Mouse (Mus musculus) heart, embryonic 11.5 days (tissue): ENCODE data around the gene Cpb1. TPM values are rescaled to one million over a fixed set of nuclear protein-coding genes. Genes with fewer than 3 reads are reported as not detected.

ENCODE experiments used
- ATAC-seq: fragments of 200-750 bp; cut with Nextera tagmentation; replicated peaks from 2 replicates; pipeline ENCODE4 v1.8.0; 2017; ENCODE audit warnings: moderate library complexity; ENCODE audit not compliant: insufficient number of reproducible peaks, low FRiP score, low TSS enrichment
- H3K27ac ChIP-seq: fragments of 300-500 bp; sonication (generic); 2 replicates; pipeline ENCODE4 v1.5.1; 2014; ENCODE audit warnings: mild to moderate bottlenecking, low read depth, low read length
- H3K27me3 ChIP-seq: fragments of 300-500 bp; sonication (generic); 2 replicates; pipeline ENCODE4 v1.6.1; 2014; ENCODE audit warnings: mild to moderate bottlenecking, low read length, mixed read lengths; ENCODE audit not compliant: control insufficient read depth, insufficient read depth
- H3K36me3 ChIP-seq: fragments of 300-500 bp; sonication (generic); 2 replicates; pipeline ENCODE4 v1.6.1; 2014; ENCODE audit warnings: mild to moderate bottlenecking, low read length, moderate library complexity, mixed read lengths; ENCODE audit not compliant: control insufficient read depth, insufficient read depth
- H3K4me1 ChIP-seq: fragments of 300-500 bp; sonication (generic); 2 replicates; pipeline ENCODE4 v1.6.1; 2014; ENCODE audit warnings: low read length; ENCODE audit not compliant: control insufficient read depth, insufficient read depth
- H3K4me2 ChIP-seq: fragments of 300-500 bp; sonication (generic); 2 replicates; pipeline ENCODE4 v1.6.1; 2014; ENCODE audit warnings: mild to moderate bottlenecking, moderate library complexity
- H3K4me3 ChIP-seq: fragments of 300-500 bp; sonication (generic); 2 replicates; pipeline ENCODE4 v1.5.1; 2014; ENCODE audit warnings: low read depth, low read length
- H3K9ac ChIP-seq: fragments of 300-500 bp; sonication (generic); 2 replicates; pipeline ENCODE4 v1.6.1; 2014; ENCODE audit warnings: mild to moderate bottlenecking, low read depth, low read length, moderate library complexity
- H3K9me3 ChIP-seq: fragments of 300-500 bp; sonication (generic); replicated peaks from 2 replicates; pipeline ENCODE4 v1.6.1; 2016; ENCODE audit warnings: low read length; ENCODE audit not compliant: control insufficient read depth
- WGBS: fragments of 180-500 bp; shearing (Covaris S2); extraction: QIAGEN DNeasy Blood & Tissue Kit; methylation state at CpG from one replicate; pipeline ENCODE4 v1.1.7; 2014; ENCODE audit not compliant: insufficient replicate concordance; 5-methylcytosine and 5-hydroxymethylcytosine counted together
- microRNA-seq: library from miRNA; unstranded; fragments of <30 nt; microRNA quantifications from one replicate; pipeline ENCODE4, GENCODE M21; 2016; ENCODE audit warnings: borderline number of aligned reads
- polyA plus RNA-seq: library from polyadenylated mRNA; unstranded; fragments of >200 nt; fragmentation: Nextera tagmentation; extraction: Ambion mirVana; gene quantifications from 2 replicates; pipeline ENCODE4 v1.2.1, GENCODE M21; 2014

Cpb1 gene
- polyA plus RNA-seq, 1 experiment from 2014 or later: not detected

- WGBS: 77% methylated on average over 9 of the region's 9 CpGs
- no peaks in the 10 kb centered on the region for H3K36me3 ChIP-seq
- no peak for ATAC-seq
- no peaks in the 10 kb centered on the region for H3K9me3 ChIP-seq
- no peaks in the 10 kb centered on the region for H3K27me3 ChIP-seq
- H3K4me2 ChIP-seq: no peak overlapping the region
- no peak overlapping the region for H3K4me3 ChIP-seq
- no peak overlapping the region for H3K9ac ChIP-seq
- H3K27ac ChIP-seq: no peak overlapping the region
- no peaks in the 10 kb centered on the region for H3K4me1 ChIP-seq
These were observed 52.4 kb downstream of the Cpb1 start for GRCm38 (mm10) chr3:20222926-20223698.

DNA sequence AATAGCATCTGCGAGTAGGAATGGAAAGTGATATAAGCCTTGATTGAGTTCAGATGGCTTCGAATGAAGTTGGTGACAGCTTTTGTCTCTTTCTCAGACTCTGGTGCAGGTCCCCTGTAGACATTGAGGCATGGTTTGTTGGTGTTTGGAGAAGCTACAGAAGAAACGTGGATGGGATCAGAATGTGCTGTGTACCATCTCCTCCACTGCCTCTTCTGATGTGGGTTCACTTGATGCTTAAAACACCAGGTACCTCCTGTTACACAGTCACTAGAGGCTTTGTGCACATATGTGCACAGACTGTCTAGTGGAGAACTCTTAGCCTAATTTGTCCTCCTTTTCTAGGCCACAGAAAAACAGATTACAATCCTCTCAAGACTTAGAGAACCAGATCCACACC is 53.4 kb downstream of the Cpb1 start:
- no peak overlapping the region for H3K27ac ChIP-seq
- WGBS: 71% methylated on average over 3 of the region's 3 CpGs
- no peaks in the 10 kb centered on the region for H3K36me3 ChIP-seq
- no peaks in the 10 kb centered on the region for H3K4me1 ChIP-seq
- no peak overlapping the region for H3K9ac ChIP-seq
- no peaks in the 10 kb centered on the region for H3K27me3 ChIP-seq
- no peak overlapping the region for H3K4me2 ChIP-seq
- no peaks in the 10 kb centered on the region for H3K9me3 ChIP-seq
- ATAC-seq: no peak
- H3K4me3 ChIP-seq: no peak overlapping the region

DNA sequence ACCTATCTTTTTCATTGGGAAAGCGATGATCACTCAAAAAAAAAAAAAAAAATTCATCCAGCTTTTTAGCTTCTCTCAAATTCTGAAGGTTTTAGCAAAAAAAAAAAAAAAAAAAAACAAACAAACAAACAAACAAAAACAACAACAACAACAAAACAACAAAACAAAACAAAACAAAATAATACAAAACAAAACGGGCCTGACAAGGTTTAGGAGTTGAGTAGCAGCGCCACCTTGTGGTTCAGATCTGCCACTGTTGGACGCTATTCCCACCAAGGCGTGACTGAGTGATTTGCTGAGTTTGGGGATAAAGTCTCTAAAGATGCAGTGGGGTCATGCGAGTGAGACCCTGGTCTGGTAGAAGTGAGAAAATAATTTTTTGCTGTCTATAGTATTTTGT is 76.7 kb downstream of the Cpb1 start:
- no peaks in the 10 kb centered on the region for H3K27me3 ChIP-seq
- H3K4me3 ChIP-seq: no peak overlapping the region
- WGBS: 29% methylated on average over 6 of the region's 6 CpGs
- H3K9ac ChIP-seq: no peak overlapping the region
- ATAC-seq: no peak
- 0 out of 2 replicates have a peak, but pooled peaks cover 3% of the 10 kb centered on the region for H3K4me1 ChIP-seq
- H3K36me3 ChIP-seq: no peaks in the 10 kb centered on the region
- H3K4me2 ChIP-seq: no peak overlapping the region
- H3K27ac ChIP-seq: no peak overlapping the region
- H3K9me3 ChIP-seq: no peaks in the 10 kb centered on the region

Small RNAs within 50 kb of the gene (microRNA-seq; reads per million reads assigned to microRNA genes)
- gene Mir7007: not detected

Other genes with a start within 250 kb of the Cpb1 start
- gene Hps3, start 240.4 kb downstream of the Cpb1 start, polyA plus RNA-seq: 9.7 and 10.0 TPM in 2 replicates
- 21.8 and 23.2 TPM in 2 replicates for gene Hltf, start 217.9 kb downstream of the Cpb1 start, polyA plus RNA-seq
- 797 and 836 TPM in 2 replicates for gene Gyg, start 120.4 kb downstream of the Cpb1 start, polyA plus RNA-seq
- 0.15 and 0.46 TPM in 2 replicates for gene Cpa3, start 33.6 kb downstream of the Cpb1 start, polyA plus RNA-seq
- 0.10 TPM in 1 of 2 replicates, not detected in the other for gene Agtr1b, start 91.4 kb upstream of the Cpb1 start, polyA plus RNA-seq